Mouse (Mus musculus) liver, postnatal 0 days (tissue): ENCODE results near the gene Rnf121. TPM values are rescaled to one million over a fixed set of nuclear protein-coding genes. Genes with fewer than 3 reads are reported as not detected.

Source experiments
- ATAC-seq: fragments of 200-750 bp; cut with Nextera tagmentation; 2 replicates; pipeline ENCODE4 v1.8.0; 2017; ENCODE audit warnings: mild to moderate bottlenecking, moderate library complexity
- DNase-seq: peaks from one replicate; pipeline ENCODE4 v3.0.0-alpha.2; 2016
- H3K27ac ChIP-seq: fragments of 300-500 bp; sonication (generic); 2 replicates; pipeline ENCODE4 v1.5.1; 2014; ENCODE audit warnings: antibody characterized with exemption, moderate library complexity, mild to moderate bottlenecking, low read depth
- H3K27me3 ChIP-seq: fragments of 300-500 bp; sonication (generic); 2 replicates; pipeline ENCODE4 v1.6.1; 2014; ENCODE audit warnings: low read length, control low read depth, mixed read lengths; ENCODE audit not compliant: insufficient read depth
- H3K36me3 ChIP-seq: fragments of 300-500 bp; sonication (generic); replicated peaks from 2 replicates; pipeline ENCODE4 v1.6.1; 2014; ENCODE audit warnings: mild to moderate bottlenecking, control low read depth, low read length, moderate library complexity, mixed read lengths; ENCODE audit not compliant: insufficient read depth
- H3K4me1 ChIP-seq: fragments of 300-500 bp; sonication (generic); 2 replicates; pipeline ENCODE4 v1.6.1; 2014; ENCODE audit warnings: antibody characterized with exemption, mild to moderate bottlenecking, control low read depth; ENCODE audit not compliant: insufficient read depth
- H3K4me2 ChIP-seq: fragments of 300-500 bp; sonication (generic); 2 replicates; pipeline ENCODE4 v1.6.1; 2014; ENCODE audit warnings: low read depth, mild to moderate bottlenecking, low read length, moderate library complexity, mixed read lengths
- H3K4me3 ChIP-seq: fragments of 300-500 bp; sonication (generic); 2 replicates; pipeline ENCODE4 v1.5.1; 2014; ENCODE audit warnings: low read depth, low read length
- H3K9ac ChIP-seq: fragments of 300-500 bp; sonication (generic); replicated peaks from 2 replicates; pipeline ENCODE4 v1.6.1; 2014; ENCODE audit warnings: mild to moderate bottlenecking, moderate library complexity
- H3K9me3 ChIP-seq: fragments of 300-500 bp; sonication (generic); 2 replicates; pipeline ENCODE4 v1.6.1; 2016; ENCODE audit warnings: mild to moderate bottlenecking, control low read depth, low read length, mixed read lengths
- CTCF ChIP-seq: sonication (generic); IDR thresholded peaks from 2 replicates; pipeline ENCODE4 v1.5.1; 2016; ENCODE audit warnings: antibody characterized with exemption, low read depth
- EP300 ChIP-seq: IDR thresholded peaks from 2 replicates; pipeline ENCODE4 v1.6.1; 2016; ENCODE audit warnings: antibody characterized with exemption, low read depth, mild to moderate bottlenecking
- WGBS: fragments of 180-500 bp; shearing (Covaris S2); extraction: QIAGEN DNeasy Blood & Tissue Kit; methylation state at CpG from one replicate; pipeline ENCODE4 v1.1.7; 2014; ENCODE audit not compliant: insufficient replicate concordance; 5-methylcytosine and 5-hydroxymethylcytosine counted together
- polyA plus RNA-seq: library from polyadenylated mRNA; unstranded; fragments of >200 nt; fragmentation: Nextera tagmentation; extraction: Ambion mirVana; gene quantifications from 2 replicates; pipeline ENCODE4 v1.2.1, GENCODE M21; 2015

Gene Rnf121
- polyA plus RNA-seq, 1 experiment from 2014 or later: 10.0 TPM

GRCm38 (mm10) chr7:101969694-101970428 is 95.4 kb downstream of the Rnf121 start:
- peak overlapping the region; percentile 84 for H3K9ac ChIP-seq
- H3K27me3 ChIP-seq: no peaks in the 10 kb centered on the region
- H3K4me3 ChIP-seq: peak overlapping the region; percentile 83
- DNase-seq: peak; percentile 86
- no peaks in the 10 kb centered on the region for H3K9me3 ChIP-seq
- no peaks in the 10 kb centered on the region for H3K36me3 ChIP-seq
- H3K4me2 ChIP-seq: peak overlapping the region; percentile 99
- peak; percentile 82 for ATAC-seq
- peaks cover 38% of the 10 kb centered on the region for H3K4me1 ChIP-seq
- H3K27ac ChIP-seq: peak overlapping the region; percentile 99
- no peak for TF ChIP-seq CTCF
- TF ChIP-seq EP300: no peak
- 1% methylated on average over 46 of the region's 53 CpGs for WGBS

Other genes with a start within 250 kb of the Rnf121 start
- gene Phox2a, start 247.2 kb downstream of the Rnf121 start, polyA plus RNA-seq: not detected in 2 replicates
- 5.0 TPM in 2 replicates for gene Inppl1, start 227.2 kb downstream of the Rnf121 start, polyA plus RNA-seq
- gene Folr2, start 208.3 kb downstream of the Rnf121 start, polyA plus RNA-seq: 8.2 and 9.0 TPM in 2 replicates
- 23.8 and 28.5 TPM in 2 replicates for gene Anapc15, start 201.8 kb downstream of the Rnf121 start, polyA plus RNA-seq
- gene Folr1, start 194.7 kb downstream of the Rnf121 start, polyA plus RNA-seq: 0.63 and 0.92 TPM in 2 replicates
- 61.5 and 62.2 TPM in 2 replicates for gene Lamtor1, start 159.6 kb downstream of the Rnf121 start, polyA plus RNA-seq
- gene Tomt, start 159.1 kb downstream of the Rnf121 start, polyA plus RNA-seq: 0.09 and 0.12 TPM in 2 replicates
- 2.5 and 3.1 TPM in 2 replicates for gene Lrrc51, start 131.6 kb downstream of the Rnf121 start, polyA plus RNA-seq
- gene Numa1, start 131.4 kb downstream of the Rnf121 start, polyA plus RNA-seq: 14.1 and 17.2 TPM in 2 replicates
- 37.7 and 40.6 TPM in 2 replicates for gene Il18bp, start 46.8 kb downstream of the Rnf121 start, polyA plus RNA-seq
- gene Xndc1, start within 50 bp of the Rnf121 start, polyA plus RNA-seq: 4.5 and 5.8 TPM in 2 replicates
- 0.15 and 0.20 TPM in 2 replicates for gene Xntrpc, start 244 bp upstream of the Rnf121 start, polyA plus RNA-seq
- gene Trpc2, start 17.6 kb upstream of the Rnf121 start, polyA plus RNA-seq: not detected in 2 replicates
- 0.22 and 4.0 TPM in 2 replicates for gene Art1, start 36.3 kb upstream of the Rnf121 start, polyA plus RNA-seq
- gene Art5, start 44.0 kb upstream of the Rnf121 start, polyA plus RNA-seq: 0.13 and 0.30 TPM in 2 replicates
- not detected in 2 replicates for gene Chrna10, start 51.4 kb upstream of the Rnf121 start, polyA plus RNA-seq
- 7.0 and 8.6 TPM in 2 replicates for gene Nup98, start 144.7 kb upstream of the Rnf121 start, polyA plus RNA-seq
- gene Pgap2, start 144.7 kb upstream of the Rnf121 start, polyA plus RNA-seq: 27.2 and 28.7 TPM in 2 replicates
- gene Rhog, start 190.6 kb upstream of the Rnf121 start, polyA plus RNA-seq: 52.3 and 54.5 TPM in 2 replicates
- gene Stim1, start 202.3 kb upstream of the Rnf121 start, polyA plus RNA-seq: 15.6 and 17.9 TPM in 2 replicates